Mouse (Mus musculus) spleen, adult 2 months (tissue): ENCODE measurements around the gene Selenoh. TPM values are rescaled to one million over a fixed set of nuclear protein-coding genes. Genes with fewer than 3 reads are reported as not detected.

ENCODE experiments used
- DNase-seq, 2 experiments: peaks; one replicate each; pipeline versions ENCODE4 v3.0.0 to v3.0.0-alpha.2; 2012 to 2021; ENCODE audit warnings: low spot score in 2 of 2, low read depth in 1 of 2
- H3K27ac ChIP-seq: fragments of 200-500 bp; 2 replicates; pipeline ENCODE4 v1.5.1; 2012; ENCODE audit warnings: low read length, inconsistent platforms; ENCODE audit not compliant: insufficient read depth
- H3K27me3 ChIP-seq: fragments of 200-500 bp; 2 replicates; pipeline ENCODE4 v1.6.1; 2012; ENCODE audit warnings: mild to moderate bottlenecking, moderate library complexity, low read length, inconsistent platforms; ENCODE audit not compliant: control insufficient read depth, insufficient read depth
- H3K36me3 ChIP-seq: fragments of 200-500 bp; 2 replicates; pipeline ENCODE4 v1.6.1; 2012; ENCODE audit warnings: mild to moderate bottlenecking, low read length, inconsistent platforms; ENCODE audit not compliant: control insufficient read depth, insufficient read depth
- H3K4me1 ChIP-seq: fragments of 200-500 bp; 2 replicates; pipeline ENCODE4 v1.6.1; 2011; ENCODE audit warnings: inconsistent platforms; ENCODE audit not compliant: control insufficient read depth, insufficient read depth, insufficient read length
- H3K4me3 ChIP-seq: fragments of 200-500 bp; 2 replicates; pipeline ENCODE4 v1.5.1; 2011; ENCODE audit warnings: mild to moderate bottlenecking, inconsistent platforms; ENCODE audit not compliant: insufficient read depth, insufficient read length; ENCODE audit errors: extremely low read depth
- CTCF ChIP-seq: fragments of 200-500 bp; IDR thresholded peaks from 2 replicates; pipeline ENCODE4 v1.5.1; 2011; ENCODE audit warnings: mild to moderate bottlenecking, inconsistent platforms; ENCODE audit not compliant: insufficient read depth, insufficient read length, insufficient replicate concordance; ENCODE audit errors: extremely low read depth
- POLR2A ChIP-seq: fragments of 200-500 bp; IDR thresholded peaks from 2 replicates; pipeline ENCODE4 v1.6.1; 2011; ENCODE audit warnings: low read depth, low read length, inconsistent platforms
- whole genome bisulfite sequencing: fragments of 180-500 bp; shearing (Covaris S2); methylation state at CpG from one replicate; pipeline ENCODE4 v1.1.7; 2018; 5-methylcytosine and 5-hydroxymethylcytosine counted together
- polyA plus RNA-seq: library from polyadenylated mRNA; depleted of rRNA; stranded (reverse); fragments of >200 nt; gene quantifications from 2 replicates; pipeline ENCODE4 v1.2.3, GENCODE M21; 2012

The Selenoh gene
- polyA plus RNA-seq, 1 experiment, result 52.6 TPM

DNA sequence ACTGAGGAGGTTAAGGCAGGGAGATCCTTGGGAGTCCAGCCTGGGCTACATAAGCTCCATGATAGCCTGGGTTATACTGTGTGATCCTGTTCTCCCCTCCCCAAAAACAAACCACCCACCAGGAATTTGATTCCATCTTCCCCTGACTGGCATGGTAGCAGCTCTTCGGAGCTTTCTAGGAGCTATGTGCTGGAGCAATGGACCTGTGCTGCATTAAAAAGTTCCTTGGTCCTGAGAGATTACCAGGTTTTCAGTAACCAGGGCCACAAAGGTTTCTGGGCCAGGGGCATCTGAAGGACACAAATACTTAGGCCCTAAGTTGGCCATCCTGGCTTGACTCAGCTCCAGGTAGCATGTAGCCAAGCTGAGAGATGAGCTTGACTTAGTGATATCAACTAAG lies 38.6 kb downstream of the Selenoh start:
- no peak for DNase-seq
- Histone ChIP-seq H3K27me3 (no peaks in the 10 kb centered on the region), H3K36me3 (no peaks in the 10 kb centered on the region), H3K4me3 (no peak overlapping the region), H3K27ac (no peak overlapping the region), H3K4me1 (peaks cover 8% of the 10 kb centered on the region; the same call in 1 of the 2 replicates)
- no peak for TF ChIP-seq CTCF
- TF ChIP-seq POLR2A, result no peak
- WGBS, result 94% methylated on average over 1 of the region's 1 CpGs

DNA sequence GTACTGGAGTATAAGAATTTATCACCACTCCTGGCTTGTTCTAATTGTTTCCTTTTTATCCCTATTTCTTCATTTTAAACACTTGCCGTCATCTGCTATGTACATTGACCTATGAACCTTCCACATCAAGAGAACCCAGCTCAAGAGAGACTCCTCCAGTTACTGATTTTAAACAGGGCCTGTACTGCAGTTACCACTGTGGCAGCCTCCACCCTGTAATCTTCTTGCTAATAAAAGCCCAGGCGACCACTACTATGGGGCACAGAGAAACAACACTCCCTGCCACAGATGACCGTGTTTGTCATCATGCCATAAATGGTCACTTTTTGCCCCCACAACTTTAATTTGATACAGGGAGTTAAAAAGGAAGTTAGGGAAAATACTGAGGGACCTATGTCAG lies 43.5 kb downstream of the Selenoh start:
- no peak for DNase-seq
- H3K36me3 ChIP-seq, result no peaks in the 10 kb centered on the region
- no peaks in the 10 kb centered on the region for H3K27me3 ChIP-seq
- WGBS, result 79% methylated on average over 3 of the region's 3 CpGs
- no peak overlapping the region for H3K4me3 ChIP-seq
- TF ChIP-seq CTCF, result no peak
- TF ChIP-seq POLR2A, result no peak
- H3K4me1 ChIP-seq, result peaks cover 11% of the 10 kb centered on the region; the same call in 1 of the 2 replicates
- H3K27ac ChIP-seq, result no peak overlapping the region

DNA sequence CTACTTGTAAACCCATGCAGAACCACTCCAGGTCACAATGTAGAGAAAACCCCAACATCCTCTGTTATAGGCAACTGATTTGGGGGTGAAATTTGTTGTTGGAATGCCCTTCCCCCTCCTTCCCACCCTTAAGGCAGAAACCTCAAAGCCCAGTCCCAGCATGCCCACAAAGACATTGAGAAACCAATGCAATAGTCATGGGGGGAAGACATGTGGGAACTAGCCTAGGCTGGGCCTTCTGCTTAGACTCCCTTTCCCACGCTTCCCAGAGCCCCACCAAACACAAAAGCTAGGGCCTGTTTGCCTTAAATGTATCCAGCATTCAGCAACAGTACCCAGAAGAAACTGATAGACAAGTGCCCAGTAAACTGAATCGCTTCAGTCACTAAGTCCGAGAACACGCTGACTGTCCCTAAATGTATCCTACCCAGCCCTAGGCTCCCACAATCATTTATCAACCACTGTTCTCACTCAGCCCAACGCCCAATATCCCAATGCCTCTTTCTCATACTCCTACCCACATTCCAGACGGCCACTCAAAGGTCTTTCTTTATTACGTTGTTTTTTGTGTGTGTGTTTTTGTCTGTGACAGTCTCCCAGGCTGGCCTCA lies 44.1 kb downstream of the Selenoh start:
- 0 out of 2 replicates have a peak overlapping the region, but pooled peaks have one; percentile 8 for H3K27ac ChIP-seq
- no peaks in the 10 kb centered on the region for H3K27me3 ChIP-seq
- TF ChIP-seq CTCF (no peak), POLR2A (no peak)
- no peaks in the 10 kb centered on the region for H3K36me3 ChIP-seq
- no peak for DNase-seq
- no peak overlapping the region for H3K4me3 ChIP-seq
- H3K4me1 ChIP-seq, result peaks cover 11% of the 10 kb centered on the region; the same call in 1 of the 2 replicates
- 86% methylated on average over 7 of the region's 7 CpGs for WGBS

DNA sequence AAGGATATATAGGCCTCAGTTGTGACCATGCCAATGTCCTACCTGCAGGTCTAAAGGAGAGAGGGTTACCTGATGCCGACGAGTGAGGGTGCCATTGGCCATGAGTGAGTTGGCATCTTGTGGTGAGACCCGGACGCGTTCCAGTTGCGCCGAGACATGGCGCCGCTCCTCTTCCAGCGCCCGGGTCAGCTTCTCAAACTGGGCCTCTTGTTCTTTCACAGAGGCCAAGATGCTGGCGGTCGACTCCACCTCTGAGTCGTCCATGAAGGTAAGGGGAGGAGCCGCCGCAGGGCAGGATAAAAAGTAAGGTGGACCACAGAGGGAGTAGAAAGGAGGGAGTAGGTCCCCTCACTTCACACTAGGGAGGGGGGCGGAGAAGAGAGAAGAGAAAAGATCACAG lies 46.4 kb downstream of the Selenoh start:
- Histone ChIP-seq H3K36me3 (no peaks in the 10 kb centered on the region; the same call in 1 of the 2 replicates), H3K4me1 (peaks cover 11% of the 10 kb centered on the region; the same call in 1 of the 2 replicates), H3K27me3 (no peaks in the 10 kb centered on the region), H3K4me3 (no peak overlapping the region), H3K27ac (peak overlapping the region; percentile 24; the same call in 1 of the 2 replicates)
- WGBS, result 93% methylated on average over 17 of the region's 17 CpGs
- no peak for TF ChIP-seq CTCF
- TF ChIP-seq POLR2A, result no peak
- DNase-seq, result no peak

DNA sequence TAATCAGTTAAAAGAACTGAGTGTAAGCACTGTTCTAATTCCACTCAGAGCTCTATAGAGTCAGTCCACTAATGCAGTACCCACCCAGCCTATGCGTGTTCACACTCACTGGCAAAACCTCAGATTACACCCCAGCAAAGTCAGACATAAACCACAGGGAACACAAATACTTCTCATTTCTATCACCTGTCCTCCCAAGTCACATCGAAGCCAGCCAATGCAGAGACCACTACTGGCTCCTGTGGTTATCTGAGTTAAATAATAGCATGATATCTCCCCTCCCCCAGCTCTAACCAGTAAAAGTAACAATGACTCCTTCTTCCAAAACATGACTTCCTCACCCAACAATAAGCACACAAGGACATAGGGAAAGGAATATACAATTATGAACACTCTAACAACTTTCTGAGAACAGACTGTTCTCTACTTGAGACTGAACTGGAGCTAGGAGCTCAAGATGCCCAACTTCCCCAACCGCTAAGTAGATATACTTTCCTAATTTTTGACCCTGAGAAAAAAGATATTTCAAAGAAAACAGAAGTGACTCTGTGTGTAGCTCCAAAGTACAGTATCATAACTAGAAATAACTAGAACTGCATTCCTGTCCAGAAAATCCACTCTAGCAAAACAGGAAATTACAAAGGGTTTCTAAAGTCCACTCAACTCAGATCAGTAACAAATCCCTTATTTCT lies 47.0 kb downstream of the Selenoh start:
- Histone ChIP-seq H3K27me3 (no peaks in the 10 kb centered on the region), H3K27ac (peak overlapping the region; percentile 29), H3K4me3 (no peak overlapping the region), H3K36me3 (no peaks in the 10 kb centered on the region; the same call in 1 of the 2 replicates), H3K4me1 (peaks cover 11% of the 10 kb centered on the region; the same call in 1 of the 2 replicates)
- no peak for TF ChIP-seq POLR2A
- TF ChIP-seq CTCF, result no peak
- no peak for DNase-seq
- 34% methylated on average over 3 of the region's 3 CpGs for WGBS

DNA sequence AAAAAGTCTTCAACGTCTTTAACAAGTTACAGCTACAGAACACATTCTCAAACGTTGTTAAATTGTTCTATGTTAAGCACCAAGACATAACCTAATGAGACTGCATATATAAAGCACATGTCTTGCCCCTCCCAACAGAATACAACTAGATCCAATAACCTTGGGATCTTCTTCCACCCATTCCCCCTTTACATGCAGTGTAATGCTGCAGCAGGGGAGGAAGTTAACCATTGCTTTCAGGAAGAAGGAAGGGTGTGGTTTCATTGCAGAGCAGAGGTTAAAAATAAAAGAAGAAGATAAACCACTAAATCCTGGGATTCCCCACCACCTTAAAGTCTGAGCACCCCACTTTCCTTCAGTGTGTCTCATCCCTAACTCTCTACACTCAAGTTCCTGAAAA lies 47.9 kb downstream of the Selenoh start:
- DNase-seq, result no peak
- TF ChIP-seq CTCF, result no peak
- no peak for TF ChIP-seq POLR2A
- Histone ChIP-seq H3K36me3 (no peaks in the 10 kb centered on the region; the same call in 1 of the 2 replicates), H3K27me3 (no peaks in the 10 kb centered on the region), H3K4me3 (no peak overlapping the region), H3K4me1 (peaks cover 11% of the 10 kb centered on the region; the same call in 1 of the 2 replicates), H3K27ac (peak overlapping the region; percentile 29; the same call in 1 of the 2 replicates)
- WGBS, result 50% methylated on average over 2 of the region's 2 CpGs
